Mouse (Mus musculus) retina, adult 2 months (tissue): ENCODE measurements around the gene Slc35f1.

Source experiments
- DNase-seq: peaks from one replicate; pipeline ENCODE4 v3.0.0-alpha.2; 2012; ENCODE audit warnings: low read depth, low spot score

The Slc35f1 gene

GRCm38 (mm10) chr10:52690334-52690991, at the start of gene Slc35f1:
Gene Slc35f1 (plus strand): TSS chr10:52690533.
- DNase-seq, result no peak

DNA sequence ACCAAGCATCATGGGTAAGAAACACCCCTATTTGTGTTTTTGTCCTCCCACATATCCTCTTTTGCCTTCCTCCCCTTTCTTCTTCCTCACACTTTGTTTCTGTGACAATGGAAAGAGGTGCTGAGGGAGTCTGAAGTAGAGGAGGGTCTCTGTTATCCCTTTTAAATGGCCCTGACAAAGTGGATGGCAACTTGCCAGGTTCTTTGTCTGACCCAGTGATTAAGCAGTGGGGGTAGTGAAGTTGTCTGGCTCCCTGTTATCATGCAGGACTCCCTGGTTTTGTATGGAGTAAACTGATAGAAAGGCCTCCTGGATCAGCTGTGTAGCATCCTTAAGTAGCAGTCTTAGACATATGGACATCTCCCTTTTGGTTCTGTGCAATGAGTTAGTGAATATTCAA, 19.1 kb upstream of the Slc35f1 start:
- no peak for DNase-seq

GRCm38 (mm10) chr10:52690992-52691731, 829 bp downstream of the Slc35f1 start:
- DNase-seq, result no peak

GRCm38 (mm10) chr10:52703688-52704087, 13.4 kb downstream of the Slc35f1 start:
- no peak for DNase-seq

- no peak for DNase-seq
These were observed 14.0 kb downstream of the Slc35f1 start for GRCm38 (mm10) chr10:52704101-52705051.

- no peak for DNase-seq
These were observed 19.1 kb downstream of the Slc35f1 start for GRCm38 (mm10) chr10:52709482-52709881.

- no peak for DNase-seq
These were observed 21.8 kb downstream of the Slc35f1 start for GRCm38 (mm10) chr10:52712166-52712565.

DNA sequence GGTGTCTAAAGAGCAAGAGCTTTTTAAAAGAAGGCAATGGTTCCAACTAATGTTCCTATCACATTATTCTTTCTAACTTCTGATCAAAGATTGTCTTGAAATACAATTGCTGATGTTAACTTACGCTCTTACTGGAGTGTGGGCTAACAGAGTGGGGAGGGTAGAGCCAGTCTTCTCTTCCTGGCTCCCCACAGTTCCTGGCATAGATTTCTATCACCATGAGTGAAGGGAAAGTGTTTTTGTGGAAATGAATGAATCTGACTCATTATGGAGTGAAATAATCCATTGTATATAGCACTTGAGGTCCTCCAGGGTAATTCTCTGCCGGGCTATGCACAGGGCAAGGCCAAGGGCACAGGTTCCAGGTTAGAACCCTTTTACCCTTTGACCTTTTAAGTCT, 24.2 kb downstream of the Slc35f1 start:
- no peak for DNase-seq

DNA sequence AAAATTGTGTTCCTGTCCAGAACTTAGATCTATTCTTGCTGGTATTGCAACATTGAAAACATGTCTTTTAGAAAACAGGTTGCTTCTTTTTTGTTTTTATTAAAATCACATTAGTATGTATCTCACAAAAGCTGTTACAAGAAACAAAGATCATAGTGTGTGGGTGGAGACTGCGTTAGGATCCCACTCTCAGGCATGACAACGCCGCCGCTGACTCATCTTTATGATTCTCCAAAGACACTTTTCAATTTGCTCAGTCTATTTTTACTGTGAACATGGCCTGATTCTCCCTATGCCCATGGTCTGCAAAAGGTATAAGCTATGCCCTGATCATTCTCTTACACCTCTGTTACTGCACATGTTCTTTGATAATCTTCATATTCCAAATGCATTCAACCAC, 24.8 kb downstream of the Slc35f1 start:
- DNase-seq, result no peak

DNA sequence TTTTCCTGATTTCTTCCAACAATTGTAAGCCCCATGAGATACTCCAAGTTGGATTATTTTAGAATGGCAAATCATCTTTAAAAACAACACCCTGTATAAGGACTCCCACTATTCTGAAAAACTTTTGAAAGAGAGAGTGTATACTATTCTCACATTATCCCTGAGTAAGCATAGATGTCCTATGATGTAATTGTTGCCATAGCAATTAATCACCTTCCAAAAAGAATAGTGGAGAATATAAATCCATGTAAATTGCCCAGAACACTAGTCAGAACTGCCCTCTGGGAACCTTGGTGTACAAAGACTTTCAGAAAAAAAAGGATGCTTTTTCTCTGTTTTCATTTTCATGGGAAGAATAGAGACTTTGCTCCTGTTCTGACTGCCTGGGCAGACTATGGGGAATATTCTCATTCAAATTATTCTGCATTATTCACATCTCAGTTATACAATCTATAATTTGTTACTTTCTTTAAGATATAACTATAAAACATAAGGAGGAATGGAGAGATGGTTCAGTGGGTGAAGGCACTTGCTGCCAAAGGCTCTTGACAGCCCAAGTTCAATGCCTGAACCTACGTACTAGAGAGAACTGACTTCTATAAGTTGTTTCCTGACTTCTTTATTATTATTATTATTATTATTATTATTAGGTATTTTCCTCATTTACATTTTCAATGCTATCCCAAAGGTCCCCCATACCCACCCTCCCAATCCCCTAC, 28.0 kb downstream of the Slc35f1 start:
- no peak for DNase-seq

- no peak for DNase-seq
These were observed 36.3 kb downstream of the Slc35f1 start for GRCm38 (mm10) chr10:52726674-52727073.

DNA sequence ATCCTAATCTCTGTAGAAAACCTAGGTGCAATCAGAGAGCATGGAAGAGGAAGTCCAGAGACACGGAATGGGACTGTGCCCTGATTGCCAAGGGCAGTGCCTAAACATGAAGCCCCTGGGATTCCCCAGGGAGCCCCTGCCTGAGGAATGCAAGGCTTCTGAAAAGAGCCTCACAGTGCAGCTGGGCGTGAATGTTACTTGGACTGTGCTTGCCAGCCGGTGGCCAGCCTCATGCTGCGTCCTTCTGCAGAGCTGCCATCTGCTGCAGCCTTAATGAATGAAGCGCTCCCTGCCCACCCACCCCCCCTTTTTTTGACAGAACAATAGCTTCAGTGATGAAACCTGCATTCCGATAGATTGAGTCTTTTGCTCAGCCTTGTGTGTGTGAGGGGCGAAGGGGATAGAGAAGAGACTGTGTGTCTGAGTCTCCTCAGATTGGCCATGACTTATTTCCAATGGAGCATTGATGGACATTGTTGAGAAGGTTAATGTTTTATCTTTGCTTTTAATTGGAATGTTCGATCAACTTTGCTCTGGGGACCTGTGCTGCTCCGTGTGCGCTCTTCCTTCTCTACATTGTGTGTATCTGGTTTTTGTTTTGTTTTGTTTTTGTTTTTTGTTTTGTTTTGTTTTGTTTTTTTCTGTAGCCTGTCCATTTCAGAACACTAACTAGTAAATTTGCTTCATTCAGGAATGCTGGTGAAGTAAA, 52.5 kb downstream of the Slc35f1 start:
- no peak for DNase-seq

DNA sequence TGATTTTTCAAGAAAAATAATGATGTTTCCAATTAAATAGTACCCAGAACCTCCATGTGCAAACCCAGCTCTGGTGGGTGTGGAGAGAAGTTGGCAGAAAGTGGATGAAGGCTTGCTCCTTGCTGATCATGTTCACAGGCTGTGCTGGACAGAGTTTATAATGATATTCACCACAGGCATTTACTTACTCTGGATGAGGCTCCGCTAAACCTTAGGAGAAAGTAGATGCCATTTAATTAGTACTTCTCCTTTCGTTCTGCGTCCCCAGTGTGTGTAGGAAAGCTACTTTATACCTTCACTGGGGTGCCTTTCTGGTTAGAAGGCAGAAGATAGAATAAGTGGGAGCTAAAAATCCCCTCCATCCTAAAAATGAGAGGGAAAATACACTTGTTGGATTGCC, 53.5 kb downstream of the Slc35f1 start:
- DNase-seq, result no peak

DNA sequence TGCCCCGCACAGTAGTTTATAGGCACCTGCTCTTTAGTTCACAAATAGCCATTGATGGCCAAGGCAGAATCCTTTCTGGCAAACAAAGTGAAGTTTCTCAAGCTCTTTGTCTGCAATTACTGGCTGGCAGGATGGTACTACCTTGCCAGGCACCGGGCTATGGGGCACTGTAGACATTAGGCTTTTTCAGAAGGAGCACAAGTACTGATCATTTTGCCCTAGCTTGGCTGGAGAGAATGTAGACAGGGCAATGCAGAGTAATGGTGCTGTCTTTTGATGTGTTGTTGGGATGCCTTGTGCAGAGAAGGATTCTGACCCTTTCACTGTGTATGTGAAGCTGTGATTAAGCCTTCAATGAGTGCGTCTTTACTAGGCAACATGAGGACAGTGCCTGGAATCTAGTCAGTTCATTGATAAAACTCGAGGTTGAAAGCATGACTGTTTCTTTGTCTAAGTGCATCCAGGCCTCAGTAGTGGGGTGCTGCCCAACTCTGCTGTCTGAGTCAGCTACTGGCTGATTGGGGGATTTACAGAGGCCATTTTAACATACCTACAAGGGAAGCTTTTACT, 57.8 kb downstream of the Slc35f1 start:
- DNase-seq, result no peak

- DNase-seq, result no peak
These were observed 65.8 kb downstream of the Slc35f1 start for GRCm38 (mm10) chr10:52755949-52756679.

GRCm38 (mm10) chr10:52757496-52758260, 67.3 kb downstream of the Slc35f1 start:
- DNase-seq, result no peak

DNA sequence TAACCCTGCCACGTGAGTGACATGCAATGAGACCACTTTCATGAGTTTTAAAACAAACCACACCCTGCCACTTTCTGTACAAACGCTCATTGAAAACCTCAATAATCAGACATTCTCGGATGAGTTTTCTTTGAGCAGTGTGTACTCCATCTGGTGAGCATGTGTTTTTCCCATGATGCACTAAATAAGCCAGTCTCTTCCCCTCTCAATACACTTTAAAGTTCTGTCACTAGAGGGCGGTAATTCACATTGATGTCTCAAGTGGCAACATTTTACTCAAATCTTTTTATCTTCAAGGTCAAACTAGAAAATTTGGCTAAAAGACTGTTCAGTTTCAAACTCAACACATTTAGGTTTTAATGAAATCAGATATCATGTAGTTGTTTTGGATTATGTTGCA, 68.3 kb downstream of the Slc35f1 start:
- peak; percentile 49 for DNase-seq

GRCm38 (mm10) chr10:52760527-52760926, 70.2 kb downstream of the Slc35f1 start:
- no peak for DNase-seq

DNA sequence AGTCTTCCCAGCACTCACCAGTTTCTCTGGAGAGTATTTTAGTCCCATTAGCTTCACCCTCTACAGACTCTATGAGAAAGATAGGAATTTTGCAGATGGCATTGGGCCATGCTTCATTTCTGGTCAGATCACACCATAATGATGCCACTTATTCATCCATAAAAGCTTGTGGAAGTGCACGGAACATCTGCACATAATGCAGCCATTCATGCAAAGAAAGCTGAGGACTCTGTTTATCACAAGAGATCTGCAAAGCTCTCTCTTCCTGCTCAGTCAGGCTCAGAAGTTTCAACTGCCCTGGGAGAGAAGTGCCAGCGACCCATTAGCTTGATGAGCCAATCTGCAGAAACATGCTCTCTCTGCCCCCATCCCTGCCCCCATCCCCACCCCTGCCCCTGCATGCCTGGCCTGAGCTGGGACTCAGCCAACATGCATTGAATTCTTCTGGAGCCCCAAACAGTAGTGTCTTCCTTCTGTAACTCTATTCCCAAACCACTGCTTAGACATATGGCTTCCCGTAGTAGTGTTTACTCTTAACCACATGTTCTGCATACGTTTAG, 89.7 kb downstream of the Slc35f1 start:
- DNase-seq, result peak; percentile 11
